Mouse (Mus musculus): ENCODE data around the gene Skor1. TPM values are rescaled to one million over a fixed set of nuclear protein-coding genes. Genes with fewer than 3 reads are reported as not detected.

Gene Skor1
- polyA plus RNA-seq (2012) = 0.01 TPM in 1 of 2 replicates, not detected in the other

- H3K36me3 ChIP-seq (ENCODE audit: control insufficient read depth) = no peaks in the 10 kb centered on the region
- H3K9me3 ChIP-seq (ENCODE audit: control insufficient read depth, low read length) = peaks cover 10% of the 10 kb centered on the region
- H3K4me1 ChIP-seq (ENCODE audit: control insufficient read depth) = no peaks in the 10 kb centered on the region
- H3K4me3 ChIP-seq (replicated peaks) = no peak within 1 kb of the TSS
- TF ChIP-seq GATA1 (IDR thresholded peaks at IDR 0.05; ENCODE audit: low read length) (no peak), TAL1 (IDR thresholded peaks at IDR 0.05; ENCODE audit: low read length) (no peak)
- peaks cover 100% of the 10 kb centered on the region for H3K27me3 ChIP-seq (ENCODE audit: control insufficient read depth)
These were observed at the start of gene Skor1 for GRCm38 (mm10) chr9:63148410-63149371. TSS of gene Skor1 (minus strand) at chr9:63148961.

- Histone ChIP-seq H3K27me3 (ENCODE audit: control insufficient read depth) (no peaks in the 10 kb centered on the region), H3K9me3 (ENCODE audit: control insufficient read depth, low read length) (no peaks in the 10 kb centered on the region), H3K4me3 (replicated peaks) (no peak overlapping the region), H3K4me1 (ENCODE audit: control insufficient read depth) (no peaks in the 10 kb centered on the region), H3K36me3 (ENCODE audit: control insufficient read depth) (no peaks in the 10 kb centered on the region; the same call in 1 of the 2 replicates)
- TF ChIP-seq TAL1 (IDR thresholded peaks at IDR 0.05; ENCODE audit: low read length) = no peak
- no peak for TF ChIP-seq GATA1 (IDR thresholded peaks at IDR 0.05; ENCODE audit: low read length)
These were observed 48.5 kb upstream of the Skor1 start for GRCm38 (mm10) chr9:63197252-63197651.

GRCm38 (mm10) chr9:63196114-63196682 is 47.4 kb upstream of the Skor1 start:
- TF ChIP-seq TAL1 (IDR thresholded peaks at IDR 0.05; ENCODE audit: low read length) (no peak), GATA1 (IDR thresholded peaks at IDR 0.05; ENCODE audit: low read length) (no peak)
- Histone ChIP-seq H3K9me3 (ENCODE audit: control insufficient read depth, low read length) (no peaks in the 10 kb centered on the region), H3K4me1 (ENCODE audit: control insufficient read depth) (no peaks in the 10 kb centered on the region), H3K27me3 (ENCODE audit: control insufficient read depth) (no peaks in the 10 kb centered on the region), H3K4me3 (replicated peaks) (no peak overlapping the region), H3K36me3 (ENCODE audit: control insufficient read depth) (no peaks in the 10 kb centered on the region; the same call in 1 of the 2 replicates)

GRCm38 (mm10) chr9:63195523-63195922 is 46.8 kb upstream of the Skor1 start:
- no peak for TF ChIP-seq GATA1 (IDR thresholded peaks at IDR 0.05; ENCODE audit: low read length)
- Histone ChIP-seq H3K27me3 (ENCODE audit: control insufficient read depth) (no peaks in the 10 kb centered on the region), H3K4me1 (ENCODE audit: control insufficient read depth) (no peaks in the 10 kb centered on the region), H3K9me3 (ENCODE audit: control insufficient read depth, low read length) (no peaks in the 10 kb centered on the region), H3K36me3 (ENCODE audit: control insufficient read depth) (no peaks in the 10 kb centered on the region; the same call in 1 of the 2 replicates), H3K4me3 (replicated peaks) (no peak overlapping the region)

- Histone ChIP-seq H3K27me3 (ENCODE audit: control insufficient read depth) (no peaks in the 10 kb centered on the region), H3K9me3 (ENCODE audit: control insufficient read depth, low read length) (no peaks in the 10 kb centered on the region), H3K4me3 (replicated peaks) (no peak overlapping the region), H3K4me1 (ENCODE audit: control insufficient read depth) (no peaks in the 10 kb centered on the region), H3K36me3 (ENCODE audit: control insufficient read depth) (no peaks in the 10 kb centered on the region; the same call in 1 of the 2 replicates)
- no peak for TF ChIP-seq GATA1 (IDR thresholded peaks at IDR 0.05; ENCODE audit: low read length)
- no peak for TF ChIP-seq TAL1 (IDR thresholded peaks at IDR 0.05; ENCODE audit: low read length)
These were observed 46.0 kb upstream of the Skor1 start for GRCm38 (mm10) chr9:63194791-63195190.

- TF ChIP-seq GATA1 (IDR thresholded peaks at IDR 0.05; ENCODE audit: low read length) (no peak), TAL1 (IDR thresholded peaks at IDR 0.05; ENCODE audit: low read length) (no peak)
- no peaks in the 10 kb centered on the region for H3K4me1 ChIP-seq (ENCODE audit: control insufficient read depth)
- H3K27me3 ChIP-seq (ENCODE audit: control insufficient read depth) = no peaks in the 10 kb centered on the region
- H3K9me3 ChIP-seq (ENCODE audit: control insufficient read depth, low read length) = no peaks in the 10 kb centered on the region
- no peaks in the 10 kb centered on the region; the same call in 1 of the 2 replicates for H3K36me3 ChIP-seq (ENCODE audit: control insufficient read depth)
- H3K4me3 ChIP-seq (replicated peaks) = no peak overlapping the region
These were observed 44.0 kb upstream of the Skor1 start for GRCm38 (mm10) chr9:63192809-63193208.

GRCm38 (mm10) chr9:63187310-63187709 is 38.5 kb upstream of the Skor1 start:
- TF ChIP-seq GATA1 (IDR thresholded peaks at IDR 0.05; ENCODE audit: low read length) (no peak), TAL1 (IDR thresholded peaks at IDR 0.05; ENCODE audit: low read length) (no peak)
- no peaks in the 10 kb centered on the region; the same call in 1 of the 2 replicates for H3K36me3 ChIP-seq (ENCODE audit: control insufficient read depth)
- no peaks in the 10 kb centered on the region for H3K9me3 ChIP-seq (ENCODE audit: control insufficient read depth, low read length)
- H3K4me3 ChIP-seq (replicated peaks) = no peak overlapping the region
- H3K4me1 ChIP-seq (ENCODE audit: control insufficient read depth) = no peaks in the 10 kb centered on the region
- no peaks in the 10 kb centered on the region for H3K27me3 ChIP-seq (ENCODE audit: control insufficient read depth)

- Histone ChIP-seq H3K4me3 (replicated peaks) (no peak overlapping the region), H3K9me3 (ENCODE audit: control insufficient read depth, low read length) (no peaks in the 10 kb centered on the region), H3K4me1 (ENCODE audit: control insufficient read depth) (no peaks in the 10 kb centered on the region), H3K27me3 (ENCODE audit: control insufficient read depth) (no peaks in the 10 kb centered on the region), H3K36me3 (ENCODE audit: control insufficient read depth) (no peaks in the 10 kb centered on the region; the same call in 1 of the 2 replicates)
- TF ChIP-seq GATA1 (IDR thresholded peaks at IDR 0.05; ENCODE audit: low read length) (no peak), TAL1 (IDR thresholded peaks at IDR 0.05; ENCODE audit: low read length) (no peak)
These were observed 36.5 kb upstream of the Skor1 start for GRCm38 (mm10) chr9:63185249-63185648.

- no peaks in the 10 kb centered on the region for H3K9me3 ChIP-seq (ENCODE audit: control insufficient read depth, low read length)
- H3K4me1 ChIP-seq (ENCODE audit: control insufficient read depth) = no peaks in the 10 kb centered on the region
- H3K27me3 ChIP-seq (ENCODE audit: control insufficient read depth) = no peaks in the 10 kb centered on the region
- no peak overlapping the region for H3K4me3 ChIP-seq (replicated peaks)
- TF ChIP-seq GATA1 (IDR thresholded peaks at IDR 0.05; ENCODE audit: low read length) (no peak), TAL1 (IDR thresholded peaks at IDR 0.05; ENCODE audit: low read length) (no peak)
- no peaks in the 10 kb centered on the region; the same call in 1 of the 2 replicates for H3K36me3 ChIP-seq (ENCODE audit: control insufficient read depth)
These were observed 35.1 kb upstream of the Skor1 start for GRCm38 (mm10) chr9:63183864-63184263.
